Mouse (Mus musculus) layer of hippocampus, postnatal 25 days (tissue): ENCODE measurements at regions not wholly inside any gene's neighbourhood (a gene's known extent, or its start where the extent isn't known, plus 50 kb on each side); places are given as distances from the start of the nearest gene placed in this dataset.
"Not testable (repeated sequence)": the region's sequence is repeated elsewhere in the genome, so short reads cannot be mapped to it uniquely, and the experiment has no call there.

ENCODE experiments used
- DNase-seq, 2 experiments: peaks; one replicate each; pipeline ENCODE4 v3.0.0; 2022; ENCODE audit warnings: mixed read lengths in 2 of 2, low spot score in 1 of 2; ENCODE audit errors: extremely low spot score in 1 of 2

GRCm38 (mm10) chr15:32749971-32750370 lies 505.4 kb downstream of the Sema5a start:
- no peak for DNase-seq

- DNase-seq: no peak
These were observed 507.4 kb downstream of the Sema5a start for GRCm38 (mm10) chr15:32751991-32752390.

- no peak for DNase-seq
These were observed 515.5 kb downstream of the Sema5a start for GRCm38 (mm10) chr15:32760141-32760540.

GRCm38 (mm10) chr15:32766011-32766701 lies 521.5 kb downstream of the Sema5a start:
- DNase-seq: peak in 1 of 2 experiments; percentile 12

- DNase-seq: no peak
These were observed 522.3 kb downstream of the Sema5a start for GRCm38 (mm10) chr15:32766746-32767471.

- DNase-seq: not testable (repeated sequence)
These were observed 533.6 kb downstream of the Sema5a start for GRCm38 (mm10) chr15:32778226-32778598.

- DNase-seq: peak; percentile 63 to 69
These were observed 534.1 kb downstream of the Sema5a start for GRCm38 (mm10) chr15:32778599-32779273.

- not testable (repeated sequence) for DNase-seq
These were observed 534.6 kb downstream of the Sema5a start for GRCm38 (mm10) chr15:32779274-32779615.

GRCm38 (mm10) chr15:32781609-32782008 lies 537.0 kb downstream of the Sema5a start:
- DNase-seq: not testable (repeated sequence)

- no peak for DNase-seq
These were observed 554.6 kb downstream of the Sema5a start for GRCm38 (mm10) chr15:32799222-32799621.

- no peak for DNase-seq
These were observed 566.4 kb downstream of the Sema5a start for GRCm38 (mm10) chr15:32810849-32811632.

GRCm38 (mm10) chr15:32839966-32840365 lies 595.4 kb downstream of the Sema5a start:
- DNase-seq: no peak
